Mouse (Mus musculus) heart, embryonic 15.5 days (tissue): ENCODE data around the gene Rasgrp1. TPM values are rescaled to one million over a fixed set of nuclear protein-coding genes. Genes with fewer than 3 reads are reported as not detected.

ENCODE experiments used
- ATAC-seq: fragments of 200-750 bp; cut with Nextera tagmentation; replicated peaks from 2 replicates; pipeline ENCODE4 v1.8.0; 2017; ENCODE audit warnings: low read depth, moderate TSS enrichment; ENCODE audit not compliant: insufficient number of reproducible peaks, insufficient read depth, low FRiP score
- H3K27ac ChIP-seq: fragments of 300-500 bp; sonication (generic); 2 replicates; pipeline ENCODE4 v1.5.1; 2015; ENCODE audit warnings: mild to moderate bottlenecking, inconsistent platforms
- H3K27me3 ChIP-seq: fragments of 300-500 bp; sonication (generic); 2 replicates; pipeline ENCODE4 v1.6.1; 2015; ENCODE audit warnings: inconsistent platforms
- H3K36me3 ChIP-seq: fragments of 300-500 bp; sonication (generic); 2 replicates; pipeline ENCODE4 v1.6.1; 2015; ENCODE audit warnings: mild to moderate bottlenecking, inconsistent platforms
- H3K4me1 ChIP-seq: fragments of 300-500 bp; sonication (generic); replicated peaks from 2 replicates; pipeline ENCODE4 v1.6.1; 2015; ENCODE audit warnings: inconsistent platforms
- H3K4me2 ChIP-seq: fragments of 300-500 bp; sonication (generic); 2 replicates; pipeline ENCODE4 v1.6.1; 2015; ENCODE audit warnings: inconsistent platforms, mild to moderate bottlenecking, moderate library complexity
- H3K4me3 ChIP-seq: fragments of 300-500 bp; sonication (generic); 2 replicates; pipeline ENCODE4 v1.5.1; 2015; ENCODE audit warnings: mild to moderate bottlenecking, inconsistent platforms
- H3K9ac ChIP-seq: fragments of 300-500 bp; sonication (generic); 2 replicates; pipeline ENCODE4 v1.6.1; 2015; ENCODE audit warnings: mild to moderate bottlenecking, inconsistent platforms
- H3K9me3 ChIP-seq: fragments of 300-500 bp; sonication (generic); replicated peaks from 2 replicates; pipeline ENCODE4 v1.6.1; 2016; ENCODE audit warnings: inconsistent platforms
- WGBS: fragments of 180-500 bp; shearing (Covaris S2); methylation state at CpG from one replicate; pipeline ENCODE4 v1.1.7; 2015; ENCODE audit warnings: mixed read lengths; 5-methylcytosine and 5-hydroxymethylcytosine counted together
- polyA plus RNA-seq: library from polyadenylated mRNA; unstranded; fragments of >200 nt; fragmentation: Nextera tagmentation; extraction: Ambion mirVana; gene quantifications from 2 replicates; pipeline ENCODE4 v1.2.1, GENCODE M21; 2015

Gene Rasgrp1
- polyA plus RNA-seq, 1 experiment from 2014 or later = 0.19 TPM

- Histone ChIP-seq H3K9me3 (no peaks in the 10 kb centered on the region), H3K27me3 (no peaks in the 10 kb centered on the region), H3K4me2 (no peak overlapping the region), H3K4me3 (no peak overlapping the region), H3K27ac (no peak overlapping the region), H3K36me3 (no peaks in the 10 kb centered on the region), H3K9ac (no peak overlapping the region), H3K4me1 (no peaks in the 10 kb centered on the region)
- no peak for ATAC-seq
- WGBS = 88% methylated on average over 12 of the region's 12 CpGs
Measured at GRCm38 (mm10) chr2:117303391-117304350, 39.1 kb downstream of the Rasgrp1 start.

- Histone ChIP-seq H3K36me3 (no peaks in the 10 kb centered on the region), H3K9me3 (no peaks in the 10 kb centered on the region), H3K4me3 (no peak overlapping the region), H3K4me1 (no peaks in the 10 kb centered on the region), H3K27ac (no peak overlapping the region), H3K9ac (no peak overlapping the region), H3K4me2 (no peak overlapping the region), H3K27me3 (no peaks in the 10 kb centered on the region)
- ATAC-seq = no peak
- WGBS = 76% methylated on average over 16 of the region's 16 CpGs
Measured at GRCm38 (mm10) chr2:117299596-117300448, 43.0 kb downstream of the Rasgrp1 start.

GRCm38 (mm10) chr2:117288291-117288690 is 54.5 kb downstream of the Rasgrp1 start:
- Histone ChIP-seq H3K27ac (no peak overlapping the region), H3K4me3 (no peak overlapping the region), H3K4me2 (no peak overlapping the region), H3K27me3 (no peaks in the 10 kb centered on the region), H3K9me3 (no peaks in the 10 kb centered on the region), H3K36me3 (no peaks in the 10 kb centered on the region), H3K9ac (no peak overlapping the region), H3K4me1 (no peaks in the 10 kb centered on the region)
- no peak for ATAC-seq
- 83% methylated on average over 7 of the region's 7 CpGs for WGBS

- ATAC-seq = 0 out of 2 replicates have a peak, but pooled peaks have one; percentile 43
- no peaks in the 10 kb centered on the region for H3K27me3 ChIP-seq
- H3K4me2 ChIP-seq = no peak overlapping the region
- H3K9ac ChIP-seq = no peak overlapping the region
- no peaks in the 10 kb centered on the region for H3K9me3 ChIP-seq
- H3K36me3 ChIP-seq = peaks cover 37% of the 10 kb centered on the region
- H3K27ac ChIP-seq = no peak overlapping the region
- 68% methylated on average over 11 of the region's 11 CpGs for WGBS
- no peak overlapping the region for H3K4me3 ChIP-seq
- no peaks in the 10 kb centered on the region for H3K4me1 ChIP-seq
Measured at GRCm38 (mm10) chr2:117263786-117264408, 78.9 kb downstream of the Rasgrp1 start.

- no peak for ATAC-seq
- no peak overlapping the region for H3K9ac ChIP-seq
- H3K4me2 ChIP-seq = no peak overlapping the region
- H3K4me3 ChIP-seq = no peak overlapping the region
- H3K27ac ChIP-seq = no peak overlapping the region
- H3K9me3 ChIP-seq = no peaks in the 10 kb centered on the region
- no peaks in the 10 kb centered on the region for H3K4me1 ChIP-seq
- no peaks in the 10 kb centered on the region for H3K27me3 ChIP-seq
- H3K36me3 ChIP-seq = peaks cover 26% of the 10 kb centered on the region
- WGBS = 85% methylated on average over 5 of the region's 5 CpGs
Measured at GRCm38 (mm10) chr2:117262184-117262583, 80.6 kb downstream of the Rasgrp1 start.

GRCm38 (mm10) chr2:117257617-117258016 is 85.2 kb downstream of the Rasgrp1 start:
- WGBS = 58% methylated on average over 1 of the region's 1 CpGs

GRCm38 (mm10) chr2:117255415-117255814 is 87.4 kb downstream of the Rasgrp1 start:
- Histone ChIP-seq H3K4me1 (peaks cover 5% of the 10 kb centered on the region), H3K27ac (no peak overlapping the region), H3K4me3 (no peak overlapping the region), H3K9me3 (no peaks in the 10 kb centered on the region), H3K4me2 (no peak overlapping the region), H3K36me3 (peaks cover 6% of the 10 kb centered on the region; the same call in 1 of the 2 replicates), H3K9ac (no peak overlapping the region), H3K27me3 (no peaks in the 10 kb centered on the region)
- no peak for ATAC-seq
- WGBS = 85% methylated on average over 2 of the region's 2 CpGs

More at GRCm38 (mm10) chr2:117257617-117258016, 85.2 kb downstream of the Rasgrp1 start:
- no peak overlapping the region for H3K9ac ChIP-seq
- no peaks in the 10 kb centered on the region for H3K27me3 ChIP-seq
- no peak for ATAC-seq
- no peaks in the 10 kb centered on the region for H3K9me3 ChIP-seq
- H3K4me2 ChIP-seq = no peak overlapping the region
- H3K4me3 ChIP-seq = no peak overlapping the region
- peaks cover 14% of the 10 kb centered on the region; the same call in 1 of the 2 replicates for H3K36me3 ChIP-seq
- no peaks in the 10 kb centered on the region for H3K4me1 ChIP-seq
- H3K27ac ChIP-seq = no peak overlapping the region

- under 1% methylated on average over 24 of the region's 24 CpGs for WGBS
- H3K27ac ChIP-seq = peak overlapping the region; percentile 83
- H3K4me2 ChIP-seq = peak overlapping the region; percentile 68
- ATAC-seq = peak; percentile 61
- H3K4me3 ChIP-seq = peak overlapping the region; percentile 98
- H3K36me3 ChIP-seq = no peaks in the 10 kb centered on the region
- 0 out of 2 replicates have a peak, but pooled peaks cover 4% of the 10 kb centered on the region for H3K27me3 ChIP-seq
- H3K9me3 ChIP-seq = no peaks in the 10 kb centered on the region
- peaks cover 7% of the 10 kb centered on the region for H3K4me1 ChIP-seq
- H3K9ac ChIP-seq = peak overlapping the region; percentile 96
Measured at GRCm38 (mm10) chr2:117250001-117250510, 92.7 kb downstream of the Rasgrp1 start.

- Histone ChIP-seq H3K27me3 (0 out of 2 replicates have a peak, but pooled peaks cover 4% of the 10 kb centered on the region), H3K4me1 (peaks cover 7% of the 10 kb centered on the region), H3K4me2 (peak within 1 kb of the TSS; percentile 68), H3K9me3 (no peaks in the 10 kb centered on the region), H3K27ac (peak within 1 kb of the TSS; percentile 83), H3K9ac (peak within 1 kb of the TSS; percentile 96), H3K4me3 (peak within 1 kb of the TSS; percentile 98), H3K36me3 (no peaks in the 10 kb centered on the region)
- WGBS = under 1% methylated on average over 33 of the region's 33 CpGs
- ATAC-seq = peak; percentile 91
Measured at GRCm38 (mm10) chr2:117249255-117250000, 93.4 kb downstream of the Rasgrp1 start, which contains the start of gene Fam98b. Fam98b (plus strand) TSS chr2:117249739.

- H3K4me3 ChIP-seq = no peak overlapping the region
- 72% methylated on average over 4 of the region's 4 CpGs for WGBS
- no peaks in the 10 kb centered on the region for H3K9me3 ChIP-seq
- no peaks in the 10 kb centered on the region for H3K36me3 ChIP-seq
- H3K27me3 ChIP-seq = 0 out of 2 replicates have a peak, but pooled peaks cover 4% of the 10 kb centered on the region
- no peak for ATAC-seq
- H3K4me2 ChIP-seq = no peak overlapping the region
- no peaks in the 10 kb centered on the region for H3K4me1 ChIP-seq
- H3K9ac ChIP-seq = no peak overlapping the region
- no peak overlapping the region for H3K27ac ChIP-seq
Measured at GRCm38 (mm10) chr2:117241953-117242352, 100.8 kb downstream of the Rasgrp1 start.
